Mouse (Mus musculus) adrenal gland (tissue): ENCODE data around the gene Erc1.

ENCODE experiments used
- intact Hi-C: fragments of 180-260 bp; cut with DNase I; formaldehyde crosslinking; loops from one replicate; pipeline ENCODE4 v1.15.1; 2025

Erc1 gene

GRCm38 (mm10) chr6:119529659-119530058 lies 318.3 kb downstream of the Erc1 start:
- intact Hi-C loops, result no loop called here

DNA sequence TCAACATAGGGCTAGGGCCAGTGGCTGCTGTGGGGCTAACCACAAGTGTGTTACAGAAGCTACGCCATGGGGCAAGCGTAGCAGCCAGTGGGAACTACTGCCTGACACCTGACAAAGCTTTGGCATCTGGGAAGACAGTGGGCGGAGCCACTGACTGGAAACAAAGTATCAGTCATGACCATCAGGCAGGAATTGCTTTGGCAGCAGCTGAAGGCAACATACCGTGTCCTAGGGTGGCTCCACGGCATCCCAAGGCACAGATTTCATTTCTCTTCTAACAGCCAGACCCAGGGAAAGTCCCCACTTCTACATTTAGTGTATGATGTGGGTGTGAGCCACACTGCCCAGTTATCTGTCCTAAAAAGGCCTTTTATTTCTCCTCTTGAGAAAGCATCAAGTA lies 321.5 kb downstream of the Erc1 start:
- intact Hi-C loops, result no loop called here

DNA sequence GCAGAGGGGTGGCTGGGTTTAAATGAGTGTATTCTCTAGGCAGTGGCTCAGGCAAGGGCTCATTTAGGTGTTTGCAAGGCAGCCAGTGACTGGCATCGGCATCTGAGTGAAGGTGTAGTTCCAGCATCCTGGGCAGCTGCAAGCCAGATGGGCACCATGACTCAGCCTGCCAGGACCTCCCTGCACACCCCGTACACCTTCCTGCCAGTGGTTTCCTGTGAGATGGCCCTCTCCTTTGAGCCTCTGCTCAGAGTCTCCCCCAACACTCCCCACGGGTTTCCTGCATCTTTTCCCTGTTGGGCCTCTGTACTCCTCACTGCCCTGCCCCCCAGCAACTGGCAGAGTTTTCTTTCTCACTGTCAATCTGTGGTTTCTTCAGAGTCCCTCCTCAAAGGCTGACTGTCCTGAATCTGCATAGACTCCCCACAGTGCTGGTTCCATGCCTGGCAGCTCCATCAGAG lies 326.0 kb downstream of the Erc1 start:
- intact Hi-C loops, result no loop called here

- intact Hi-C loops, result no loop called here
Measured at GRCm38 (mm10) chr6:119521482-119521900, 326.5 kb downstream of the Erc1 start.
